Mouse (Mus musculus) brown adipose tissue, adult 24 weeks (tissue): Measurements from ENCODE around the gene BC025920. TPM values are rescaled to one million over a fixed set of nuclear protein-coding genes. Genes with fewer than 3 reads are reported as not detected.

Experiments
- H3K27ac ChIP-seq: fragments of 200-500 bp; replicated peaks from 2 replicates; pipeline ENCODE4 v1.5.1; 2012; ENCODE audit warnings: low read depth, mild to moderate bottlenecking, low read length
- H3K4me1 ChIP-seq: fragments of 200-500 bp; 2 replicates; pipeline ENCODE4 v1.6.1; 2012; ENCODE audit warnings: low read length, mixed read lengths; ENCODE audit not compliant: control insufficient read depth, insufficient read depth, insufficient read length
- H3K4me3 ChIP-seq: fragments of 200-500 bp; 2 replicates; pipeline ENCODE4 v1.5.1; 2012; ENCODE audit warnings: low read depth, mild to moderate bottlenecking, low read length, moderate library complexity; ENCODE audit not compliant: insufficient read depth
- polyA plus RNA-seq: library from polyadenylated mRNA; stranded (reverse); fragments of >200 nt; gene quantifications from 2 replicates; pipeline ENCODE4 v1.2.4, GENCODE M21; 2012; ENCODE audit not compliant: missing spikeins, insufficient read depth, insufficient read length

Gene BC025920
- polyA plus RNA-seq, 1 experiment, result 4.1 TPM

DNA sequence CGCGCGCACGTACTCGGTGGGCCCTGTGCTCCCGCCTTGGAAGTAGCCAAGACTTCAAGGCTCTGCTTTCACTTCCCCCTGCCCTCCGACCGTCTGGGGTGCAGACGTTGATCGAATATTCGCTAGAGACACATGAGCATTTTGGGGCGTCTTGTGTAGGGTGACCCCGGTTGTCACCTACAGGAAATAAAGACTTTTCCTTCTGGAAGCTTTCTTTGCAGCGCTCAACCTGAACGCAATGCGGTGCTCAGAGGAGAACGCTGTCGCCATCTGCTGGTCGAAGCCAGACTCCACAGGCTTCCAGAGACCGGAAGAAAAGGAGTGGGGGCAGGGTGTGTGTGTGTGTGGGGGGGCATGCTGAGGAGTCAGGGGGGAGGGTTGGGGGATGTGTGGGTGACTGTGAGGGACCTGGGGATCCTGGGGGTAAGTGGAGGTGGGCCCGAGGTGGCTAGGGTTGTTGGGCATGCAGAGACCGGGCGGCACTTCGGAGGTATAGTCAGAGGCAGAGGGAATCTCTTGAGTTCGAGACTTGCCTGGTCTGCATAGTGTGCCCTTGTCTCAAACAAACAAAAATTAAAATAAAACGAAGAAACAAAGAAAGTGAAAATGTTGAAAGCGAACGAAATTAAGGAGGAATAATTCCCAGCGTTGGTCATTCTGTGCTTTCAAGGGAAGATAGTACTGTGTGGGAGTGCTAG is 953 bp upstream of the BC025920 start:
- Histone ChIP-seq H3K4me3 (peak overlapping the region; percentile 59), H3K27ac (peak overlapping the region; percentile 25; the same call in 1 of the 2 replicates), H3K4me1 (peaks cover 7% of the 10 kb centered on the region; the same call in 1 of the 2 replicates)

DNA sequence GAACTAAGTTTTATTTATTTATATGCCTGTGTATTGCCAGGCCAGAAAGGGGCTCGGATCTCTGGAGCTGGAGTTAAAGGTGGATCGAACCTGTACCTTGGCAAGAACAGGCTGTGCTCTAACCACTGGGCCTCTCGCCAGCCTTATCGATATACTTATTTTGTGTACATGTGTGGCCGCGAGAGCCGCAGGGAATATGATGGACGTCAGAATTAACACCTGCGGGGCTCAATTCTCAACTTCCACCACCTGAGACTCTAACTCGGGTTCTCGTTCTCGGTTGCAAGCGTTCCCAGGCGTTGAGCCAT is 450 bp upstream of the BC025920 start:
- Histone ChIP-seq H3K27ac (peak overlapping the region; percentile 69), H3K4me1 (peaks cover 7% of the 10 kb centered on the region; the same call in 1 of the 2 replicates), H3K4me3 (peak overlapping the region; percentile 59)

DNA sequence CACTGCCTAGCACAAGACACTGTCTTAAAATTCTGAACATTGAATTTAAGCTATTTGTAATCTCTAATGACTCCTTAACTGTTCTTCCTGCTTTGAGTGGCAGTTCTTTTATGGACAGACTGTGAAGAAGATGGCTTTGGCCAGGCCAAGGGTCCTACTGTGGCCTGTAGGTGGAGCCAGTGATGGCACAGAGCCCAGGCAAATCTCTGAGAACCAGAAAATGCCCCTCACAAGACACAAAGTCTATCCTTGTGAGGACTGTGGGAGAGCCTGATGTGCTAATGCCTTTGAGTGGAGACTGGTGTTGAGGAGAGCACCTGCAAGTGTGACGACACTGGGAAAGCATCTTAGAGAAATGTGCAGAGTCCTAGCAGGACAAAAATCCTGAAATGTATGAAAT is 2.2 kb downstream of the BC025920 start:
- Histone ChIP-seq H3K4me3 (no peak overlapping the region), H3K27ac (no peak overlapping the region), H3K4me1 (0 out of 2 replicates have a peak, but pooled peaks cover 5% of the 10 kb centered on the region)

DNA sequence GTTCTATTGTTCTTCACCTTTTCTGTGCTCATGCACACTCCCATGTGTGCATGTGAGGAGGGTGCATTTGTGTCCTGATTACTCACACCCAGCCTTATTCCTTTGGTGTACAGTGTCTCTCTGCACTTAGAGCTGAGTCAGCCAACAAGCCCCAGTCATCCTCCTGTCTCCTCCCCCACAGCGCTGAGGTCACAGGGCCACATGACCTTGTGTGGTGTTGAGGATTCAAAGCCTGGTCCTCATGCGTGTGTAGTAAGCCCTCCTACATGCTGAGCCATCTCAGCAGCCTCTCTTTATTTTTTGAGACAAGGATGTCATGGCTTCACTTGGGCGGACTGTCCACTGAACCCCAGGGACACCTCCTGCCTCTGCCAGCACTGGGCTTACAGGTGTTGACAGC is 6.7 kb downstream of the BC025920 start:
- Histone ChIP-seq H3K4me3 (no peak overlapping the region), H3K4me1 (no peaks in the 10 kb centered on the region), H3K27ac (no peak overlapping the region)

DNA sequence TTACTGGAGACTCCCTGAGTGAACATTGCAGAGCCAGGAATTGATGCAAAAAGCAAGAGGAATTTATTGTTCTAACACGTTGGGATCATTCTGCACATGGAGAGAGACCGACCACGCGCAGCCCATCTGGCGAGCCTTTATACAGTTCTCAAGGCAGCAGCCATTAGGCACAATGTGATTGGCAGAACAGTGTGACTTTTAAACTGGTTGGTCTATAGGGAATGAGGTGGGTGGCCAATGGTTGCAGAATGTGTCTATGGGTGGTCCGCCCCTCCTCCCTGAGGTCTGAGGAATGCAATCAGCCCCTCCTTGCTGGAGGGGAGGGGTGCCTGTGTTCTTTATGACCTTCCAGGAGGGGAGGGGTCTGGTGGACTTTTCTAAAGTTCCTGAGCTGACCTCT is 9.4 kb downstream of the BC025920 start:
- Histone ChIP-seq H3K27ac (no peak overlapping the region), H3K4me3 (no peak overlapping the region), H3K4me1 (no peaks in the 10 kb centered on the region)

DNA sequence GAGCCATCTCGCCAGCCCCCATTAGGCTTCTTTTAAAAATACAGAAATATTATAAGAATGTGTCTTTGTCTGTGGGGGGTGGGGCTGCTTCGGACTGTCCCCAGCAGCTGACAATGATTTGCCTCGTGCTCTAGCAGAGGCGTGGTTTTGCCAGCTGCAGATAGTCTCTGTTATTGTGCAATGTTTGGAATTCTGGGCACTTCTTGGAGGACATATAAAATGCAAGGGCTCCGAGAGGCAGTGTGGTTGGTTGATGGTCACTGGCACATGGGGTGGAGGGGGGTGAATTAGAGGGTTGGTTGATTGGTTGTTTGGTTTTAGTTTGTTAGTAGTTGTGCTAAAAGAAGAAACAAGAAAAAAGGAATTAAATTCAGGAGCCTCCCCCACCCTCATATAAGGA is 13.9 kb downstream of the BC025920 start:
- H3K27ac ChIP-seq, result no peak overlapping the region
- H3K4me1 ChIP-seq, result no peaks in the 10 kb centered on the region
- H3K4me3 ChIP-seq, result no peak overlapping the region

DNA sequence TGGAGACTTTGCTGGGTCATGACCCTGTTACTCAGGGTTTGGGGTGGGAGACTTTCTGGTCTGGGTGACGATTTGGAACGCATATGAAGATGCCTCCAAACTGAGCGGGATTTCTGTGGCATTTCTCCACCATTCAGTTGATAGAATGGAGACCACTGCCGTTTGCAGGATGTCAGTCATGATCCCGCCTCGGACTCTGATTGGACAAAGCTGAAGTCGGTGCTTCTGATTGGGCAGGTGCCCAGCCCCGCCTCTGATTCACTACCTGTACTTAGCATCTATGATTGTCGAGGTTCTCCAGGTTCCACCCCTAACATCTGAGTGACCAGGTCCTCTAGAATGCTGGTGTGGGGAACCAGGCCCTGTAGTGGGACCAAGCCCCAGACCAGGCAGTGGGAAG is 14.7 kb downstream of the BC025920 start:
- Histone ChIP-seq H3K4me3 (no peak overlapping the region), H3K4me1 (no peaks in the 10 kb centered on the region), H3K27ac (no peak overlapping the region)

DNA sequence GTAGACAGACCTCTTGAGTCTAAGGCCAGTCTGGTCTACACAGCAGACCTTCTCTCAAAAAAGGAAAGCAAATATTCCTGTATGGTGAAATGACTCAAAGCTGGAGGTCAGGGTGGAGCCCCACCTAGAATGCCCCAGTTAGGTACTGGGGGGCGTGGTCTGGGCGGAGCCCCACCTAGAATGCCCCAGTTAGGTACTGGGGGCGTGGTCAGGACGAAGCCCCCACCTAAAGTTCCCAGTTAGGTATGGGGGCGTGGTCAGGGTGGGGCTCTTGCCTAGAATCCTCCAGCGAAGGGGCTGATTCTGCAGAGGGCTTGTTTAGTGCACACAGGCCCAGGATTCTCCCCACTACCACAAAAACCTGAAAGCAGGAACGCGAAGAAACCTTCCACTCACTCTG is 17.4 kb downstream of the BC025920 start:
- Histone ChIP-seq H3K4me1 (peaks cover 7% of the 10 kb centered on the region), H3K4me3 (no peak overlapping the region), H3K27ac (no peak overlapping the region)

DNA sequence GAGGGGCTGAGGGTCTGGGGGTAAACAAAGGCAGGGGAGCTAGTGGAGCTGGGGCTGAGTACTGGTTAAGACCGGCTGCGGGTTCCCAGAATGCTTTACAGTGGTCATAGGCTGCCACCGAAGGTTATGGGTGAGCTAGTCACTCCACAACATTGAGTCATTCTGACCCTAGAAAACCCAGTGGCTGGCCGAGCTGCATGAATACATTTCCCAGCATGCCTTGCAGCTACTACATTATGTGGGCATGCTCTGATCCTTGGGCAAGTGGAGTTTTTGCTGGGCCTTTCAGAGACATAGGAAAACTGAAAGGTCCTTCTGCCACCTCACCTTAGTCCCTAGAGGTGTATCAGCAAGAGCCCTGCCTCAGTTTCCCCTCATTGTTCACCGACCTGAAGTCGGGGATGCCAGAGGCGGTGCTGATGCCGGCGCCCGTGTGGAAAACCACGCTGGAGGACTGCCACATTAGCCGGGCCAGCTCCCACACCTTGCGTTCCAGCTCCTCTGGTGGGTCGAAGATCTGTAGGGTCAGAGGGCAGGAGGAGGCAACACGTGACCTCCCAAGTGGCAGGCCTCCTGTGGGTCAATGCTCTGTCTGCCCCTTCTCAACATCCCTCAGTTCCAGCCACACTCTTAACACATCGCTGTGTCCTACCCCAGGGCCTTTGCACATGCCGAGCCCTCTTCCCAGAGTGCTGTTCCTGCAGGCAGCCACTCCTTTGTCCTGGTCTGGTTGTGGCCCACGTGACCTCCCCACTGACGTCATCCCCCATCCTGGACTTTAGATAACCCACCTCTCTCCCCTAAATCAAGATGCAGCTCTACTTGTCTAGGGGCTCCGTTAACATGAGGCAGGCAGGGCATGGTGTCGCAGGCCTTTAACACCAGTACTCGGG is 20.3 kb downstream of the BC025920 start:
- Histone ChIP-seq H3K4me3 (peak overlapping the region; percentile 89), H3K4me1 (peaks cover 7% of the 10 kb centered on the region), H3K27ac (peak overlapping the region; percentile 93)

DNA sequence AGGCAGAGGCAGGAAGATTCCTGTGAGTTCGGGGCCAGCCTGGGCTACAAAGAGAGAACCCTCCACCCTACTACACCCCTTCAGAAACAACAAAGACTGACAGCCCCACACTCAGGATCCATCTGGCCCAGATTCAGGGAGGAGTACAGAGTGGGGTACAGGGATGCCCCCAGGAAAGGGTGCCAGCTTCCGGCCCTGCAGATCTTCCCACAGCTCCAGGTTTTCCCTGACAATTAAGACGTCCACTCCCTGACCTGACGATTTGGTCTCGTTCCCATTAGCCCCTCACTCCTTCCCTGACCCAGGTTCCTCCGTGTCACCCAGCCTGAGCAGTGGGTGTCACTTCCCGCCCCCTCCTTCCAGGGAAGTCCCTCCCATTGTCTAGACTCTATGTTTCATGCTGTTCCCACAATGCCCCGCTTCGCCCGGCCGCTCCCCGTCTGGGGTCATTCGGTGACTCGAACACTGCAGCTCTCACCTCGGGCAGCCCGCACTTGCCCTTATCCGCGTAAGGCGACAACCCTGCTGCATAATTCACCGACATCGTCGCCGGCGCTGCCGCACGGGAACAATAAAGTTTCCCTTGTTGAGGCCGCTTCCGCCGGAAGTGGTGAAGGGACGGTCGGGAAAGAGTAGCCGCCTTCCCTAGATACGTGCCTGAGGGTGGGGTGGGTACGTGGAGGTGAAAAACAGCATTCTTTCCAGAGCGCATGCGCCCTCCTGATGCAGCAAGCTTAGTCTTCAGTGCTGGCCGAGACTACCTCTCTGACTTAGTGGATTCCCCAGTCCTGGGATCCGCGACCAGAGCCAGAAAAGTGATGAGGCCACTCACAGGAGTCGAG is 21.1 kb downstream of the BC025920 start, which contains the start of gene Sirt6:
Gene Sirt6 (minus strand): TSS at position 804 of the 842 bp plus-strand sequence.
- H3K27ac ChIP-seq, result peak within 1 kb of the TSS; percentile 93

DNA sequence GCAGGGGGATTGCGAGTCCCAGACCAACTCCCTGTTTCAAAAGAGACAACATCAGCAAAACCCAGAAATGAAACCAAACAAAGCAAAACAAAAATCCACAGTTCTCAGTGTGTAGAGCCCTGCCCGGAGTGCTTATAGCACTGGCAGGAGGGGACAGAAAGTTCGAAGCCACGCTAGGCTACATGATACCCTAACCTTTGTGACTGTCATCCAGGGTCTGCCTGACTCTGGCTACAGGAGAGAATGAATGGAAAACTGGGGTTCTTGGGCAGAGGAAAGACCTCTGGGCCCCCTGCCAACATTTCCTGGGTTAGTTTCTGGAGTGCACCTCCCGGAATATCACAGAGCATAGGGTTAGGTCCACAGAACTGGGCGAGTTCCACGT is 21.8 kb downstream of the BC025920 start:
- peaks cover 7% of the 10 kb centered on the region for H3K4me1 ChIP-seq
- H3K4me3 ChIP-seq, result peak overlapping the region; percentile 89
- peak overlapping the region; percentile 93 for H3K27ac ChIP-seq

More for the DNA sequence above, 21.1 kb downstream of the BC025920 start, which contains the start of gene Sirt6:
- Histone ChIP-seq H3K4me1 (peaks cover 7% of the 10 kb centered on the region), H3K4me3 (peak within 1 kb of the TSS; percentile 89)

DNA sequence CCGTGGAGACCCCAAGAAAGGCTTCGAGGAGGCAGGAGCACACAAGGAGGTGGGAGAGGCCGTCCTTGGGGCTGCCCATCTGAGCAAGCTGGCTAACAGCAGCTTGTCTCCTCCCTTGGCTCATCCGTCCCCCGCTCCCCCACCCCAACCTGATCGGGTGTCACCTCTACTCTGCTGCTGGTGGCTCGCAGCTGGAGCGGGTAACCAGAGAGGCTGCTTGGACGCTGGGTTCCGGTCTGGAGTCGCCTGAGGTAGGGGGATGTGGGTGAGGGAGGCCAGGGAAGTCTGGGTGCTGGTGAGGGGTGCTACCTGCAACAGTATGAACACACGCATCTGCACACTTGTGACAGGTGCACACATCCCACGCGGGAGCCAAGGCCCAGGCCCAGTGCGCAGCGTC is 22.3 kb downstream of the BC025920 start, which contains the start of gene Ankrd24:
Gene Ankrd24 (plus strand): TSS at position 151 of the 400 bp plus-strand sequence.
- peaks cover 7% of the 10 kb centered on the region for H3K4me1 ChIP-seq
- peak within 1 kb of the TSS; percentile 93 for H3K27ac ChIP-seq
- peak within 1 kb of the TSS; percentile 89 for H3K4me3 ChIP-seq

DNA sequence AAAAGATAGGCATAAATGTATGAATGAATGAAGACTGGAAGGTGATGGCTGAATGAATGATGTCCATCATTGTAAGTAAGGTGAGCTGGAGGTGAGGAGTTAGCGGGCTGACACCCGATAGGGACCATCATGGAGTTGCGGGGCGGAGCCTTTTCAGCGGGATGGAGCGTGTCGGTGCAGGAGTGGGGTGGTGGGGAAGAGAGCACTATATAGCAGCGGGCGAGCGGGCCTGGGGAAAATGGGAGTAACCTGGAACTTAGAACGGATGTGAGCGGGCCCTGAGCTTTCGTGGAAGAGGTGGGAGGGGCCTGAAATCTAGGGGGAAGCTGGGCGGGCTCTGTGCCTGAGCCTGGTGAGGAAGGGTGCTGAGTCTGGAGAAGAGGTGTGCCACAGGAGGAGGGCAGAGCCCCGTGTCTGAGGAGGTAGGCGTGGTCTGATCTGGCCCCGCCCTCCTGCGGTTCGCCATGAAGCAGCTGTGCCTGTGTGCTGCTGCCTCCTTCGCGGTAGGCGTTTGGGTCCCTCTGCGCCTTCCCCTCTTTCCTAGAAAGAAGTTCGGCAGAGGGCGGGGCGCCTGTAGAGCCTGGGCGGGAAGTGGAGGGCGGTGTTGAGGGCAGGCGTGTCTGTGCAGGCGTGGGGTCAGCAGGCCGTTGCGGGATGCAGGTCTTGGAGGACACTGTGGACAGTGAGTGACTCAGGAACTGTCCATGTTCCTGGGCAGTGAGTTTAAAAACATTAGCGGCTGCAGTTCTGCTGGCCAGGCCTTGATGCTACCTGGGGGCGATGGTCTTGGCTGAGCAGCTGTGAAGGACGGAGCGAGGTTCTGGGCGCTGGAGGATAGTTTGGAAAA is 27.4 kb downstream of the BC025920 start:
- Histone ChIP-seq H3K4me3 (peak overlapping the region; percentile 48), H3K27ac (no peak overlapping the region), H3K4me1 (no peaks in the 10 kb centered on the region)

DNA sequence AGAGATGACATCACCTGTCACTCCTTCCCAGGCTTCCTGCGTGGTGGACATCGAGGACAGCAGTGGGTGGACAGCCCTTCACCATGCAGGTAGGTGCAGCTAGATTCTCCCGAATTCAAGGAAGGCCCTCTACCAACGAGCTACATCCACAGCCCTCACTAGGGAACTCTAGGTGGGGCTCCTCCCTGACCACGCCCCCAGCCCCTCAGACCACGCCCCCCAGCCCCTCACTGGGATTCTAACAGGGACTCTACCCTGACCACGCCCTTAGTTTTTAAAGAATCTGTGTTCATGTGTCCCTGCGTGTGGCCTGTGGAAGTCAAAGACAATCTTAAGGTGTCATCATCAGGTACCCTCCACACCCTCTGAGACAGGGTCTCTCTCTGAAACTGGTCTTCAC is 30.3 kb downstream of the BC025920 start:
- Histone ChIP-seq H3K4me3 (no peak overlapping the region), H3K27ac (no peak overlapping the region), H3K4me1 (no peaks in the 10 kb centered on the region)
